Mouse (Mus musculus) embryonic facial prominence, embryonic 13.5 days (tissue): ENCODE measurements around the gene Klrg1. TPM values are rescaled to one million over a fixed set of nuclear protein-coding genes. Genes with fewer than 3 reads are reported as not detected.

Experiments
- ATAC-seq: fragments of 200-750 bp; cut with Nextera tagmentation; 2 replicates; pipeline ENCODE4 v1.8.0; 2017; ENCODE audit warnings: low read depth; ENCODE audit not compliant: insufficient number of reproducible peaks, insufficient read depth, low FRiP score, low TSS enrichment
- H3K27ac ChIP-seq: fragments of 300-500 bp; sonication (generic); 2 replicates; pipeline ENCODE4 v1.5.1; 2015; ENCODE audit warnings: moderate library complexity, mild to moderate bottlenecking, inconsistent platforms
- H3K27me3 ChIP-seq: fragments of 300-500 bp; sonication (generic); 2 replicates; pipeline ENCODE4 v1.6.1; 2015; ENCODE audit warnings: mild to moderate bottlenecking, inconsistent platforms
- H3K36me3 ChIP-seq: fragments of 300-500 bp; sonication (generic); 2 replicates; pipeline ENCODE4 v1.6.1; 2015; ENCODE audit warnings: mild to moderate bottlenecking, inconsistent platforms
- H3K4me1 ChIP-seq: fragments of 300-500 bp; sonication (generic); 2 replicates; pipeline ENCODE4 v1.6.1; 2015; ENCODE audit warnings: inconsistent platforms
- H3K4me2 ChIP-seq: fragments of 300-500 bp; sonication (generic); 2 replicates; pipeline ENCODE4 v1.6.1; 2015; ENCODE audit warnings: moderate library complexity, mild to moderate bottlenecking, inconsistent platforms
- H3K4me3 ChIP-seq: fragments of 300-500 bp; sonication (generic); 2 replicates; pipeline ENCODE4 v1.5.1; 2015; ENCODE audit warnings: mild to moderate bottlenecking, inconsistent platforms
- H3K9ac ChIP-seq: fragments of 300-500 bp; sonication (generic); 2 replicates; pipeline ENCODE4 v1.6.1; 2015; ENCODE audit warnings: mild to moderate bottlenecking, inconsistent platforms
- H3K9me3 ChIP-seq: fragments of 300-500 bp; sonication (generic); 2 replicates; pipeline ENCODE4 v1.6.1; 2016; ENCODE audit warnings: inconsistent platforms
- WGBS: fragments of 180-500 bp; shearing (Covaris S2); methylation state at CpG from one replicate; pipeline ENCODE4 v1.1.7; 2015; ENCODE audit warnings: mixed read lengths; 5-methylcytosine and 5-hydroxymethylcytosine counted together
- polyA plus RNA-seq: library from polyadenylated mRNA; unstranded; fragments of >200 nt; fragmentation: Nextera tagmentation; extraction: Ambion mirVana; gene quantifications from 2 replicates; pipeline ENCODE4 v1.2.1, GENCODE M21; 2015

Gene Klrg1
- polyA plus RNA-seq, 1 experiment from 2014 or later = not detected

DNA sequence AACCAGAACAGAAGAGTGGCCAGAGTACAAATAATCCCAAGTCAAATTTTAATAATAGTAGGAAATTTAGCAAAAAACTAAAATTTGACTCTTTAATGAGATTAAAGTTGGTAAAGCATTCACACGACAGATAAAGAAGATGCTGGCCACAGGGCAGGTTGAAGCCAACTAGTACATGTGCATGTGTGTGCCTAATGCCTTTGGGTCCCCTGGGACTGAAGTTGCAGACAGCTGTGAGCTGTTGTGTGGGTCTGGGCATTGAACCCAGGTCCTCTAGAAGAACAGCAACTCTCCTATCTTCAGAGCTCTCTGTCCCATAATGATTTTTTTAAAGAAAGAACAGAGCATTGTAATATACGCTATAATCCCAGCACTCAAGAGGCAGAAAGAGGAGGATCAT, 8.6 kb upstream of the Klrg1 start:
- Histone ChIP-seq H3K27ac (no peak overlapping the region), H3K4me1 (peaks cover 5% of the 10 kb centered on the region; the same call in 1 of the 2 replicates), H3K4me3 (no peak overlapping the region), H3K9ac (no peak overlapping the region), H3K9me3 (no peaks in the 10 kb centered on the region), H3K36me3 (no peaks in the 10 kb centered on the region), H3K4me2 (no peak overlapping the region), H3K27me3 (no peaks in the 10 kb centered on the region)
- WGBS = 71% methylated on average over 2 of the region's 2 CpGs
- ATAC-seq = no peak

DNA sequence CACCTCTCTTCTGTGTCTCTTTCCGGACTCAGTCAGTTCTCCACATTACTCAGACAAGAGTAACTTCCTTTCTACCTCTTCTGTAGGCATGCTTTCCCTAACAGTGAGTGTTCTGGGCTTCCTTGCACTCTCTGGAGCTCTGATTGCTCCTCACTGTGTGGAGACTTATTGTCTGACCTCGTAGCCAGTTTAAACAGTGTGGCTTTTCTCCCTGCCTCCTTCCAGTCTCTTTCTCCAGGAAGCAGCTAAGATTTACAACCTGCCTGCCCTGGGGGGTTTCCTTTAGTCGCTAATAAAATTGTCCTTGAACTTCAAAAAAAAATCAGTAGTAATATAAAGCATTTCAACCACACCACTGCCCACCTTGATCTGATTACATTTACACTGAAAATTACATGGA, 7.6 kb upstream of the Klrg1 start:
- Histone ChIP-seq H3K36me3 (no peaks in the 10 kb centered on the region), H3K4me2 (no peak overlapping the region), H3K9me3 (no peaks in the 10 kb centered on the region), H3K9ac (no peak overlapping the region), H3K4me1 (peaks cover 5% of the 10 kb centered on the region; the same call in 1 of the 2 replicates), H3K27me3 (no peaks in the 10 kb centered on the region), H3K27ac (no peak overlapping the region), H3K4me3 (no peak overlapping the region)
- WGBS = 24% methylated on average over 3 of the region's 3 CpGs
- no peak for ATAC-seq

DNA sequence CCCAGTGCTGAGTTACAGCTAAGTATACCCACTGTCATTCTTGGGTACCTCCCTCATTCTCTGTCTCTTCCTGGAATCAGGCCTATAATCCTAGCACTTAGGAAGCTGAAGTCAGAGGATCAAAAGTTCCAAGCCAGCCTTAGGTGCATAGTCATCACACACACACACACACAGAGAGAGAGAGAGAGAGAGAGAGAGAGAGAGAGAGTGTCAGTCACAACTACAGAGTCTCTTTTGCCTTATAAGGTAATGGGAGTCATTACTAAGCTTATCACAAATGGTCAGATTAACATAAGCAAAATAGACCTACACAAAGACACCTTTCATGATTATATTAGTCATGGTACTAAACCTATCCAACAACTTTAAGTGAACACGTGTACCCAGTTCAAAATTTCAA, 6.6 kb upstream of the Klrg1 start:
- no peak for ATAC-seq
- H3K36me3 ChIP-seq = no peaks in the 10 kb centered on the region
- H3K4me3 ChIP-seq = no peak overlapping the region
- H3K9me3 ChIP-seq = no peaks in the 10 kb centered on the region
- no peak overlapping the region for H3K27ac ChIP-seq
- 52% methylated on average over 1 of the region's 1 CpGs for WGBS
- no peak overlapping the region for H3K9ac ChIP-seq
- no peaks in the 10 kb centered on the region for H3K27me3 ChIP-seq
- peaks cover 5% of the 10 kb centered on the region; the same call in 1 of the 2 replicates for H3K4me1 ChIP-seq
- no peak overlapping the region for H3K4me2 ChIP-seq

DNA sequence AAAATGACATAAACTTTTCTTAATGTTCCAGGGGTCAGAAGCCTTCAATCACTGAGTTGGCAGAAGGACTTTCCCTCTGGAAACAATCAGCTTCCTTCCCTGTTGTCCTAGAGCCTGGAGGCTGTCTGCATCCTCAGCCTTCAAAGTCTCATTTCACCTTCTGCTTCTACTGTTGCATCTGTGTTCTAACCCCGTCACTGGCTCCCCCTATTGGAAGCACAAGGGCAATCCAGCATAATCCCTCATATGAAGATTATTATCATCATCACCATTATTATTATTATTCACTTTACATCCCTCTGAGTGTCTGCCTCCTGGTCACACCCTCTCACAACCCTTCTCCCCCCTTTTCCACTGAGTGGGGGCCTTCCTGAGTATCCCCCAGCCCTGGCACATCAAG, 5.6 kb upstream of the Klrg1 start:
- Histone ChIP-seq H3K27ac (no peak overlapping the region), H3K4me3 (no peak overlapping the region), H3K9me3 (no peaks in the 10 kb centered on the region), H3K9ac (no peak overlapping the region), H3K4me1 (peaks cover 5% of the 10 kb centered on the region; the same call in 1 of the 2 replicates), H3K27me3 (no peaks in the 10 kb centered on the region), H3K4me2 (no peak overlapping the region), H3K36me3 (no peaks in the 10 kb centered on the region)
- WGBS = 37% methylated on average over 1 of the region's 1 CpGs
- ATAC-seq = no peak

DNA sequence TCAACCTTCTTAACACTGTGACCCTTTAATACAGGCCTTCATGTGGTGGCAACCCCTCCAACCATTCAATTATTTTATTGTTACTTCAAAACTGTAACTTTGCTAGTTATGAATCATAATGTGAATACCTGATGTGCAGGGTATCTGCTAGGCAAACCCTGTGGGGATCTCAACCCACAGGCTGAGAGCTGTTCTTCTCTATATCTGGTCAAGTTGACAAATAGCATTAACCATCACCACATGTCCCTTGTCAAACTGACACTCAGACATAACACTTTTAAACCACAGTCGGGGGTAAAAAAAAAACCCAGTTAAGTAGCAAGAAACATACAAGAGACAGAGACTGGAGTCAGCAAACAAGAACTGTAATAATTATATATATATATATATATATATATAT, 2.1 kb upstream of the Klrg1 start:
- ATAC-seq = no peak
- Histone ChIP-seq H3K9me3 (no peaks in the 10 kb centered on the region), H3K4me2 (no peak overlapping the region), H3K4me3 (no peak overlapping the region), H3K9ac (no peak overlapping the region), H3K4me1 (no peaks in the 10 kb centered on the region), H3K27me3 (no peaks in the 10 kb centered on the region), H3K27ac (no peak overlapping the region), H3K36me3 (no peaks in the 10 kb centered on the region)
- 64% methylated on average over 1 of the region's 1 CpGs for WGBS

DNA sequence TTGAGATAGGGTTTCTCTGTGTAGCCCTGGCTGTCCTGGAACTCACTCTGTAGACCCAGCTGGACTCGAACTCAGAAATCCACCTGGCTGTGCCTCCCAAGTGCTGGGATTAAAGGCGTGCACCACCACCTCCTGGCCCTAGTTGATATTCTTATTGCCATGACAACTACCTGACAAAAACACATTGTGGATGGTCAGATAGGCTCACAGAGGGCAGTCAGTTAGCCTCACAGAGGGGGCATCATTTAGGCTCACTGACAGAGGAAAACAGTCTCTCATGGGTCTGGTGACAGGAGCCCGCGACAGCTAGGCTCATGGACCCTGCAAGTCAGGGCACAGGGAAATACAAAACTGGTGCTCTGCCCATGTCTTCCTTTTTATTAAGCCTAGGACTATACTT, 1.6 kb upstream of the Klrg1 start:
- H3K27ac ChIP-seq = no peak overlapping the region
- H3K4me1 ChIP-seq = no peaks in the 10 kb centered on the region
- H3K9me3 ChIP-seq = no peaks in the 10 kb centered on the region
- H3K36me3 ChIP-seq = no peaks in the 10 kb centered on the region
- no peak overlapping the region for H3K9ac ChIP-seq
- no peaks in the 10 kb centered on the region for H3K27me3 ChIP-seq
- no peak overlapping the region for H3K4me3 ChIP-seq
- WGBS = 83% methylated on average over 4 of the region's 4 CpGs
- ATAC-seq = no peak
- no peak overlapping the region for H3K4me2 ChIP-seq

DNA sequence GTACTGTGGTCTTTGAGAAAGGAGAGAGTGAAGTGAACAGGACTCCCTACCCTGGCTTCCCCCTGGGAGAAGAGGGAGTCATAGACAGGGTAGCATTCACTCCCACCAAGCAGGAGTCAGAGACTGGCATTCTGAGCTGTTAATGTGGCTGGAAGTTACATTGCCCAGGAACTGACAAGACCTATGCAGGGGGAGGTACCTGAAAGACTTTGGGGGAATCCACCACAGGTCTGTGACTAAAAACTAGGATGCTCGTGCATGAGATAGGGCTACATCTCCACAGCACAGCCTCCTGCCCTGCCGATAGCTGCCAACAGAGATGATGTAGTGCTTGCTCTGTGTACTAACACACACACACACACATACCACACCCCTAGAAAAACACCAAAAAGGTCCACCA, 747 bp upstream of the Klrg1 start:
- Histone ChIP-seq H3K4me1 (no peaks in the 10 kb centered on the region), H3K9me3 (no peaks in the 10 kb centered on the region), H3K27ac (no peak overlapping the region), H3K36me3 (no peaks in the 10 kb centered on the region), H3K4me3 (no peak overlapping the region), H3K4me2 (no peak overlapping the region), H3K27me3 (no peaks in the 10 kb centered on the region), H3K9ac (no peak overlapping the region)
- no peak for ATAC-seq
- WGBS = 84% methylated on average over 2 of the region's 2 CpGs

DNA sequence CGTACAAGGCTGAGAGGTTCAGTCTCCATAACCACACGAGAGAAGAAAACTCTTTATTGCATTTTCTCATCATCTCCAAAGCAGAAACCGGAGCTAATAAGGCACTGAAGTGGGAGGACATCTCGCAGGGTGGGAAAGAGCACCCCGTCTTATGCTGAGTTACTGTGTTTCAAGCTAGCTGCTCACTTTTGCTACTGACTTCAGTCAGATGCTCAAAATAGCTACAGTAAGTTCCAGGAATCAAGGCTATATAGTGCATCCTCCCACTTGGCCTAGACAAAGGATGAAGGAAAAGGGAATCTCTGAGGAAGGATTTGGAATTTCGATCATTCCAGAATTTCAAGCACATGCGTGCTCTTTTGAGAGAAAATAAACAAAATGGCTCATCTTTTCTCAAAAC, 6.1 kb downstream of the Klrg1 start:
- H3K27ac ChIP-seq = no peak overlapping the region
- no peaks in the 10 kb centered on the region for H3K27me3 ChIP-seq
- H3K9me3 ChIP-seq = no peaks in the 10 kb centered on the region
- no peak overlapping the region for H3K9ac ChIP-seq
- no peak for ATAC-seq
- no peaks in the 10 kb centered on the region for H3K36me3 ChIP-seq
- no peak overlapping the region for H3K4me3 ChIP-seq
- 82% methylated on average over 7 of the region's 7 CpGs for WGBS
- H3K4me2 ChIP-seq = no peak overlapping the region
- H3K4me1 ChIP-seq = no peaks in the 10 kb centered on the region

DNA sequence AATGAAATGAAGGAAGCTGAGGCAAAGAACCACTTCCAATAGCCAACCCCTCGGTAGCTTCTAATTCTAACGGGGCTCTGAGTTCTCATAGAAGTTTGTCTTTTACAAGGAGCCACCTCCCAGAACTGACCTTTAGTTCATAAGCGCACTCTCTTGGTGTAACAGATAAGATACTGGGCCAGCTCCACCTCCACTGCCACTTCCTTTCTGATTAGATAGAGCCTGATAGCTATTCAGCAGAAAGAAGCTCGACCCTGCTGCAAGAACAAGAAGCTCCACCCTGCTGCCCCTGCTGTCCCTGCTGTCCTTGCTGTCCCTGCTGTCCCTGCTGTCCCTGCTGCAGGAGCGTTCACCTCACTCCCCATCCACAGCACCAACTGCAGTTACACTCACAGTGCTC, 8.1 kb downstream of the Klrg1 start:
- no peak overlapping the region for H3K9ac ChIP-seq
- no peaks in the 10 kb centered on the region for H3K9me3 ChIP-seq
- no peak for ATAC-seq
- WGBS = 63% methylated on average over 5 of the region's 5 CpGs
- no peaks in the 10 kb centered on the region for H3K36me3 ChIP-seq
- no peaks in the 10 kb centered on the region for H3K4me1 ChIP-seq
- H3K4me3 ChIP-seq = no peak overlapping the region
- H3K27me3 ChIP-seq = no peaks in the 10 kb centered on the region
- H3K4me2 ChIP-seq = no peak overlapping the region
- H3K27ac ChIP-seq = no peak overlapping the region

DNA sequence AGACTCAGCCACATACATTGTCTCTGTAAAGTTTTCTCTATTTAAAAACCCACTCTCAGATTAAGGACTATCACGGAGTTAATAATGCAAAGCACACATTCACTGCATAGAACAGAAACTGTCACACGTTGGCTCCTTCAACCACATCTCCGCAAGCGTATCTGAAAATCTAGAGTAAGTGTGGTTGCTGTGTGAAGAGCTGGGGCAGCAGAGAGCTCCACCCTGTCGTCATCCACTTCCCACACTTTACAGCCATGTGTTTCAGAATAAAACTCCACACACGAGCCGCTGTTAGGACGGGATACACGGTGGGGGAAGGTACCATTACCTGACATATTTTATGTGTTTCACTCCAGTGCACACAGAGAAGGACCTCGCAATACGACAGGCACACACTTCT, 12.5 kb downstream of the Klrg1 start:
- no peak overlapping the region for H3K4me2 ChIP-seq
- no peak for ATAC-seq
- H3K9me3 ChIP-seq = no peaks in the 10 kb centered on the region
- H3K36me3 ChIP-seq = no peaks in the 10 kb centered on the region
- no peaks in the 10 kb centered on the region; the same call in 1 of the 2 replicates for H3K4me1 ChIP-seq
- no peaks in the 10 kb centered on the region for H3K27me3 ChIP-seq
- H3K4me3 ChIP-seq = no peak overlapping the region
- H3K9ac ChIP-seq = no peak overlapping the region
- no peak overlapping the region for H3K27ac ChIP-seq
- WGBS = 77% methylated on average over 11 of the region's 11 CpGs

DNA sequence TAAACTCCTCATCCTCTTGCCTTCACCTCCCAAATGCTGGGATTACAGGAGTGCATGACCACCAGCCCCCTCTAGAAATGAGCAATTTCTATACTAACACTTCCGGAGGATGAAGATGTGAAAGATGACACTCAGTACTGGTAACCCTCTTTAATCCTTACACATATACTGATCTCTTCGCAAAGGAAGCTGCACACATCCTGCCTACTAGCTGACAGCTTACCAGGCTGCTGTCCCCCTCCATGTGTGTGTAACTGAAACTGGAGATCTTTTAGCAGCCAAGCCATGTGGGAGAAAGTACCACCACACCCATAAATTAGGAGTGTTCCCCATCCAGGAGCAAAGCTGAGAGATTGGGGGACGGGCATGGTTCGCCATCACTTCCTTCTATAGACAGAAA, 13.5 kb downstream of the Klrg1 start:
- H3K4me2 ChIP-seq = no peak overlapping the region
- WGBS = 84% methylated on average over 4 of the region's 4 CpGs
- H3K9ac ChIP-seq = no peak overlapping the region
- no peak for ATAC-seq
- H3K36me3 ChIP-seq = no peaks in the 10 kb centered on the region
- no peak overlapping the region for H3K27ac ChIP-seq
- H3K4me1 ChIP-seq = no peaks in the 10 kb centered on the region; the same call in 1 of the 2 replicates
- H3K27me3 ChIP-seq = no peaks in the 10 kb centered on the region
- no peaks in the 10 kb centered on the region for H3K9me3 ChIP-seq
- H3K4me3 ChIP-seq = no peak overlapping the region

DNA sequence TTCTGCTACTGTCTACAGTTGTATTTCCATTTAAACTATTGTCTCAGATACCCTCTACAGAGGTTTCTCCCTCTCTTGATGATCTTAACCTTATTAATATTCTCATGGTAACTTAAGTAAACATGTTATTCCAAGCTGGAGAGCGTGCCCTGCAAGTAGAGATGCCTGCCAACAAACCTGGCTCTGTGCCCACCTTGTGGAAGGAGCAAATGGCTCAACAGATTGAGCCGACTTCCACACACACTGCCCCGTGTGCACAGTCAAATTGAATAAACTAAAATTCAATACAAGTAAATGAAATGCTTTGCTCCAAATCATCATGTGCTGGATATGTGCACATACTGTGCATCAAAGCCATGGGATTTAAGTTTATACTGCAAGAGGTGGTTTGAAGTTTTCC, 14.1 kb downstream of the Klrg1 start:
- H3K4me1 ChIP-seq = no peaks in the 10 kb centered on the region; the same call in 1 of the 2 replicates
- 42% methylated on average over 3 of the region's 3 CpGs for WGBS
- H3K27me3 ChIP-seq = no peaks in the 10 kb centered on the region
- H3K9me3 ChIP-seq = no peaks in the 10 kb centered on the region
- H3K36me3 ChIP-seq = no peaks in the 10 kb centered on the region
- no peak overlapping the region for H3K4me3 ChIP-seq
- H3K4me2 ChIP-seq = no peak overlapping the region
- no peak for ATAC-seq
- no peak overlapping the region for H3K9ac ChIP-seq
- H3K27ac ChIP-seq = no peak overlapping the region

DNA sequence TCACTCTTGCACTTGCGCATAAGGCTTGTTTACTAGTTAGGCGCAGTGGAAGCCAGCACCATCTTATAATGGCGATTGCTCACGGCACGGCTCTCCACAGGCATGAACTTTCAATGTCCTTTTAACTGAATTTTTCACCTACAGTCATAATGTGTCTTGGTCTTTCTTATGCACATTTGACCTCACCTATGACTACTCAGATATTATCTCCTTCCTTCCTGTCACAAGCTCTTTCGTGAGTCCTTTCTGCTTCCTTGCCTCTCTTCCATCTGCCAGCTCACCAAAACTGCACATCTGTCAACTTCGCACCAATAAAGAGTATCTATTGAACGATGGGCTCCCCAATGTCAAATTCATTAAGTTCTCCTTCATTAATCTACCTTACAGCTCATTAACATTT, 20.1 kb downstream of the Klrg1 start:
- no peak overlapping the region for H3K9ac ChIP-seq
- H3K27ac ChIP-seq = no peak overlapping the region
- WGBS = 92% methylated on average over 8 of the region's 8 CpGs
- ATAC-seq = no peak
- no peak overlapping the region for H3K4me2 ChIP-seq
- H3K9me3 ChIP-seq = no peaks in the 10 kb centered on the region
- peaks cover 6% of the 10 kb centered on the region for H3K27me3 ChIP-seq
- no peaks in the 10 kb centered on the region for H3K36me3 ChIP-seq
- H3K4me3 ChIP-seq = no peak overlapping the region
- H3K4me1 ChIP-seq = no peaks in the 10 kb centered on the region
